Mouse (Mus musculus) heart, embryonic 12.5 days (tissue): ENCODE measurements around the gene Pcp4. TPM values are rescaled to one million over a fixed set of nuclear protein-coding genes. Genes with fewer than 3 reads are reported as not detected.

Experiments used
- ATAC-seq: fragments of 200-750 bp; cut with Nextera tagmentation; 2 replicates; pipeline ENCODE4 v1.8.0; 2017; ENCODE audit warnings: moderate TSS enrichment, moderate library complexity; ENCODE audit not compliant: insufficient number of reproducible peaks, low FRiP score
- H3K27ac ChIP-seq: fragments of 300-500 bp; sonication (generic); 2 replicates; pipeline ENCODE4 v1.5.1; 2016; ENCODE audit warnings: mild to moderate bottlenecking, moderate library complexity; ENCODE audit not compliant: poor library complexity, severe bottlenecking
- H3K27me3 ChIP-seq: fragments of 300-500 bp; sonication (generic); replicated peaks from 2 replicates; pipeline ENCODE4 v1.6.1; 2016; ENCODE audit warnings: mild to moderate bottlenecking, moderate library complexity
- H3K36me3 ChIP-seq: fragments of 300-500 bp; sonication (generic); 2 replicates; pipeline ENCODE4 v1.6.1; 2016; ENCODE audit warnings: mild to moderate bottlenecking, moderate library complexity
- H3K4me1 ChIP-seq: fragments of 300-500 bp; sonication (generic); replicated peaks from 2 replicates; pipeline ENCODE4 v1.6.1; 2016; ENCODE audit warnings: mild to moderate bottlenecking
- H3K4me2 ChIP-seq: fragments of 300-500 bp; sonication (generic); 2 replicates; pipeline ENCODE4 v1.6.1; 2016; ENCODE audit warnings: mild to moderate bottlenecking, moderate library complexity
- H3K4me3 ChIP-seq: fragments of 300-500 bp; sonication (generic); 2 replicates; pipeline ENCODE4 v1.5.1; 2016; ENCODE audit warnings: mild to moderate bottlenecking
- H3K9ac ChIP-seq: fragments of 300-500 bp; sonication (generic); 2 replicates; pipeline ENCODE4 v1.6.1; 2016; ENCODE audit warnings: mild to moderate bottlenecking, moderate library complexity
- H3K9me3 ChIP-seq: fragments of 300-500 bp; sonication (generic); replicated peaks from 2 replicates; pipeline ENCODE4 v1.6.1; 2016; ENCODE audit warnings: mild to moderate bottlenecking, moderate library complexity
- WGBS: fragments of 180-500 bp; shearing (Covaris S2); methylation state at CpG from one replicate; pipeline ENCODE4 v1.1.7; 2016; 5-methylcytosine and 5-hydroxymethylcytosine counted together
- polyA plus RNA-seq: library from polyadenylated mRNA; unstranded; fragments of >200 nt; fragmentation: Nextera tagmentation; extraction: Ambion mirVana; gene quantifications from 2 replicates; pipeline ENCODE4 v1.2.1, GENCODE M21; 2016

The Pcp4 gene
- polyA plus RNA-seq, 1 experiment from 2014 or later: 2.2 TPM

DNA sequence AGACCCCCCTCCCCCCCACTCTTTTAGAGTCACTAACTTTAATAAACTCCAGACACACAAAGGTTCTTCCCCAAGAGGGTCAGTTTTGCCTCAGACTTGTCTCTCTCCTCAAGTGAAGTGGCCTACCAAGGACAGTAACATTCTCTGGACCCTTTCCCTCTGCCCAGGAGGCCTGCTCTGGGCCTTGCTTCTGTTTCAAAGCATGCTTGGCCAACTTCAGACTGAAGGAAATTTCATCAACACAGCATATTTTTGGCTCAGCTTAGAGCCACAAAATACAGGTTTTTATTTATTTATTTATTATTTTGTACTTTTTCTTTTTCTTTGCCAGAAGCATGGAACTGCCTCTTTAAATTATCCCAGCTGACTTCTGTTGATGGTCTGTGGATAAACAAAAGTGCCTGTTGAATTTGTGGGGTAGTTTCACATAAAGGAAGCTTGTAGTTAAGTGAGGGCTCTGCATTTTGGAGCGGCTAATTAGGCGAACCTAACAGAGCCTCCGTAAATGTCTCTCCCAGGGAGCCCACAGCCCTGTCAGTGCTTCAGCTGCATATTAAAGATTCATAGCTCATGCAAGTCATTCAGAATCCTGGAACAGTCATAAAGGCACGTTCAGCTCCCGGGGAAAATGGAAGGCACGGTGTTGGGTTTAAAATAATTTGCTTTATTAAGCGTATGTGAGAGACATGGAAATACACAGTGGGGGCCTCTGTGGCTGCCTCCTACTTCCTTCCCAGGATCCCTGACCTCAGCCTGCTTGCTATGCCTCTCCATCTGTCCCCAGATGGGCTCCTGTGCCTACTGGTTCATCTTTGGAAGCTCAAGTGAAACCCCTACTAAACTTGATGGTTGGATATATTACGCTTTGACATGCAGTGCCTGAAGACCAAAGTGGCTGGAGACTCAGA lies 96.2 kb downstream of the Pcp4 start:
- Histone ChIP-seq H3K4me2 (no peak overlapping the region), H3K36me3 (no peaks in the 10 kb centered on the region), H3K9me3 (no peaks in the 10 kb centered on the region), H3K27me3 (no peaks in the 10 kb centered on the region), H3K4me3 (no peak overlapping the region), H3K27ac (no peak overlapping the region), H3K9ac (no peak overlapping the region), H3K4me1 (no peaks in the 10 kb centered on the region)
- no peak for ATAC-seq
- WGBS: 83% methylated on average over 8 of the region's 8 CpGs

DNA sequence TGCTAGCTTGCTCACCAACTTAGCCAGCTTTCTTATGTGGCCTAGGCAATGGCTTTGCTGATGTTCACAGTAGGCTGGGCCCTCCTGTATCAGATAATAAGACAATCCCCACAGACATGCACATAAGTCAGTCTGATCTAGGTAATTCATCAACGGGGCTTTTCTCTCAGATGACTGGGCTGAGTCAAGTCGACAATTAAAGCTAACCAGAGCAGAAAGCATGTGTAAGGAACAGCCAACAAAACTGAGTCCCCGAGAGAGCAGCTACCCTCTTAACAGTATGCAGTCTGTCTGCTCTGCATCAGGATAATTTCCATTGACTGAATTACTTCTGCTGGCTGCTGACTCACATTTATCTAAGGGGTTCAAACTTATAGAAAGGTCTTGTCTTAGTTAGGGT lies 100.0 kb downstream of the Pcp4 start:
- Histone ChIP-seq H3K4me1 (no peaks in the 10 kb centered on the region), H3K27me3 (no peaks in the 10 kb centered on the region), H3K36me3 (no peaks in the 10 kb centered on the region), H3K27ac (no peak overlapping the region), H3K4me2 (no peak overlapping the region), H3K9me3 (no peaks in the 10 kb centered on the region), H3K4me3 (no peak overlapping the region), H3K9ac (no peak overlapping the region)
- 47% methylated on average over 3 of the region's 3 CpGs for WGBS
- ATAC-seq: no peak

Other genes starting within 250 kb of the Pcp4 start
- gene B3galt5, start 231.8 kb upstream of the Pcp4 start, polyA plus RNA-seq: 0.05 TPM in 1 of 2 replicates, not detected in the other
- gene Itgb2l, start 24.0 kb upstream of the Pcp4 start, polyA plus RNA-seq: not detected in 2 replicates